Mouse (Mus musculus): Measurements from ENCODE around the gene Atf6b. TPM values are rescaled to one million over a fixed set of nuclear protein-coding genes. Genes with fewer than 3 reads are reported as not detected.

Gene Atf6b
- polyA plus RNA-seq, 1 experiment from 2014 or later: 97.1 TPM

GRCm38 (mm10) chr17:34685120-34686110 is 38.5 kb downstream of the Atf6b start:
- H3K27me3 ChIP-seq (ENCODE audit: control insufficient read depth, insufficient read depth, low read length): no peaks in the 10 kb centered on the region
- H3K4me3 ChIP-seq (replicated peaks; ENCODE audit: low read depth, low read length): no peak overlapping the region
- H3K36me3 ChIP-seq (ENCODE audit: control insufficient read depth, insufficient read depth, low read length): no peaks in the 10 kb centered on the region
- peak; percentile 70 for DNase-seq
- H3K4me2 ChIP-seq (ENCODE audit: low read length): no peak overlapping the region
- 85% methylated on average over 28 of the region's 28 CpGs for WGBS
- no peaks in the 10 kb centered on the region for H3K9me3 ChIP-seq (ENCODE audit: control insufficient read depth, low read length)
- no peaks in the 10 kb centered on the region for H3K4me1 ChIP-seq (ENCODE audit: control insufficient read depth, insufficient read depth, low read length)
- no peak overlapping the region for H3K27ac ChIP-seq (replicated peaks; ENCODE audit: low read depth, low read length)
- no peak overlapping the region for H3K9ac ChIP-seq (replicated peaks; ENCODE audit: low read length)
- no peak for ATAC-seq (ENCODE audit: low FRiP score, low TSS enrichment)

- Histone ChIP-seq H3K4me3 (replicated peaks; ENCODE audit: low read depth, low read length) (no peak overlapping the region), H3K9ac (replicated peaks; ENCODE audit: low read length) (no peak overlapping the region), H3K4me2 (ENCODE audit: low read length) (no peak overlapping the region), H3K4me1 (ENCODE audit: control insufficient read depth, insufficient read depth, low read length) (no peaks in the 10 kb centered on the region), H3K36me3 (ENCODE audit: control insufficient read depth, insufficient read depth, low read length) (no peaks in the 10 kb centered on the region), H3K27ac (replicated peaks; ENCODE audit: low read depth, low read length) (no peak overlapping the region), H3K27me3 (ENCODE audit: control insufficient read depth, insufficient read depth, low read length) (no peaks in the 10 kb centered on the region), H3K9me3 (ENCODE audit: control insufficient read depth, low read length) (no peaks in the 10 kb centered on the region)
- 89% methylated on average over 7 of the region's 7 CpGs for WGBS
- ATAC-seq (ENCODE audit: low FRiP score, low TSS enrichment): no peak
- no peak for DNase-seq
These were observed 41.9 kb downstream of the Atf6b start for GRCm38 (mm10) chr17:34688889-34689288.

- Histone ChIP-seq H3K9me3 (ENCODE audit: control insufficient read depth, low read length) (no peaks in the 10 kb centered on the region), H3K4me1 (ENCODE audit: control insufficient read depth, insufficient read depth, low read length) (no peaks in the 10 kb centered on the region), H3K27me3 (ENCODE audit: control insufficient read depth, insufficient read depth, low read length) (no peaks in the 10 kb centered on the region), H3K9ac (replicated peaks; ENCODE audit: low read length) (no peak overlapping the region), H3K4me3 (replicated peaks; ENCODE audit: low read depth, low read length) (no peak overlapping the region), H3K27ac (replicated peaks; ENCODE audit: low read depth, low read length) (no peak overlapping the region), H3K36me3 (ENCODE audit: control insufficient read depth, insufficient read depth, low read length) (no peaks in the 10 kb centered on the region), H3K4me2 (ENCODE audit: low read length) (no peak overlapping the region)
- no peak for DNase-seq
- 81% methylated on average over 4 of the region's 4 CpGs for WGBS
- no peak for ATAC-seq (ENCODE audit: low FRiP score, low TSS enrichment)
These were observed 43.5 kb downstream of the Atf6b start for GRCm38 (mm10) chr17:34690458-34690857.

GRCm38 (mm10) chr17:34692906-34693305 is 46.0 kb downstream of the Atf6b start:
- DNase-seq: no peak
- Histone ChIP-seq H3K4me2 (ENCODE audit: low read length) (no peak overlapping the region), H3K27ac (replicated peaks; ENCODE audit: low read depth, low read length) (no peak overlapping the region), H3K36me3 (ENCODE audit: control insufficient read depth, insufficient read depth, low read length) (no peaks in the 10 kb centered on the region), H3K9me3 (ENCODE audit: control insufficient read depth, low read length) (no peaks in the 10 kb centered on the region), H3K27me3 (ENCODE audit: control insufficient read depth, insufficient read depth, low read length) (no peaks in the 10 kb centered on the region), H3K9ac (replicated peaks; ENCODE audit: low read length) (no peak overlapping the region), H3K4me1 (ENCODE audit: control insufficient read depth, insufficient read depth, low read length) (no peaks in the 10 kb centered on the region), H3K4me3 (replicated peaks; ENCODE audit: low read depth, low read length) (no peak overlapping the region)
- ATAC-seq (ENCODE audit: low FRiP score, low TSS enrichment): no peak
- WGBS: 76% methylated on average over 7 of the region's 7 CpGs

- Histone ChIP-seq H3K36me3 (ENCODE audit: control insufficient read depth, insufficient read depth, low read length) (no peaks in the 10 kb centered on the region), H3K27me3 (ENCODE audit: control insufficient read depth, insufficient read depth, low read length) (no peaks in the 10 kb centered on the region), H3K9ac (replicated peaks; ENCODE audit: low read length) (no peak overlapping the region), H3K4me2 (ENCODE audit: low read length) (no peak overlapping the region), H3K4me1 (ENCODE audit: control insufficient read depth, insufficient read depth, low read length) (no peaks in the 10 kb centered on the region), H3K9me3 (ENCODE audit: control insufficient read depth, low read length) (no peaks in the 10 kb centered on the region; the same call in 1 of the 2 replicates), H3K4me3 (replicated peaks; ENCODE audit: low read depth, low read length) (no peak overlapping the region), H3K27ac (replicated peaks; ENCODE audit: low read depth, low read length) (peak overlapping the region; percentile 54)
- no peak for ATAC-seq (ENCODE audit: low FRiP score, low TSS enrichment)
- peak; percentile 27 for DNase-seq
- WGBS: 48% methylated on average over 14 of the region's 14 CpGs
These were observed 52.8 kb downstream of the Atf6b start for GRCm38 (mm10) chr17:34699575-34700408.

- H3K4me3 ChIP-seq (replicated peaks; ENCODE audit: low read depth, low read length): no peak overlapping the region
- no peak overlapping the region for H3K4me2 ChIP-seq (ENCODE audit: low read length)
- WGBS: 72% methylated on average over 2 of the region's 2 CpGs
- no peak overlapping the region for H3K9ac ChIP-seq (replicated peaks; ENCODE audit: low read length)
- DNase-seq (no peak), ATAC-seq (ENCODE audit: low FRiP score, low TSS enrichment) (no peak)
- no peaks in the 10 kb centered on the region for H3K36me3 ChIP-seq (ENCODE audit: control insufficient read depth, insufficient read depth, low read length)
- H3K27ac ChIP-seq (replicated peaks; ENCODE audit: low read depth, low read length): no peak overlapping the region
- H3K4me1 ChIP-seq (ENCODE audit: control insufficient read depth, insufficient read depth, low read length): no peaks in the 10 kb centered on the region
- no peaks in the 10 kb centered on the region; the same call in 1 of the 2 replicates for H3K9me3 ChIP-seq (ENCODE audit: control insufficient read depth, low read length)
- no peaks in the 10 kb centered on the region for H3K27me3 ChIP-seq (ENCODE audit: control insufficient read depth, insufficient read depth, low read length)
These were observed 53.7 kb downstream of the Atf6b start for GRCm38 (mm10) chr17:34700671-34701071.

Other genes starting within 250 kb of the Atf6b start
- 5.8 and 6.2 TPM in 2 replicates for gene BC051142, start 248.3 kb upstream of the Atf6b start, polyA plus RNA-seq (2014; fragmentation: Nextera tagmentation; extraction: Ambion mirVana)
- gene Btnl4, start 169.8 kb upstream of the Atf6b start, polyA plus RNA-seq (2014; fragmentation: Nextera tagmentation; extraction: Ambion mirVana): not detected in 2 replicates
- gene Btnl6, start 129.8 kb upstream of the Atf6b start, polyA plus RNA-seq (2014; fragmentation: Nextera tagmentation; extraction: Ambion mirVana): not detected in 2 replicates
- 9.9 and 10.3 TPM in 2 replicates for gene Notch4, start 82.9 kb upstream of the Atf6b start, polyA plus RNA-seq (2014; fragmentation: Nextera tagmentation; extraction: Ambion mirVana)
- 2.3 and 4.3 TPM in 2 replicates for gene Gpsm3, start 57.3 kb upstream of the Atf6b start, polyA plus RNA-seq (2014; fragmentation: Nextera tagmentation; extraction: Ambion mirVana)
- 12.8 and 13.5 TPM in 2 replicates for gene Pbx2, start 55.9 kb upstream of the Atf6b start, polyA plus RNA-seq (2014; fragmentation: Nextera tagmentation; extraction: Ambion mirVana)
- 1.2 and 1.4 TPM in 2 replicates for gene Ager, start 49.3 kb upstream of the Atf6b start, polyA plus RNA-seq (2014; fragmentation: Nextera tagmentation; extraction: Ambion mirVana)
- 223 and 269 TPM in 2 replicates for gene Rnf5, start 43.5 kb upstream of the Atf6b start, polyA plus RNA-seq (2014; fragmentation: Nextera tagmentation; extraction: Ambion mirVana)
- gene Agpat1, start 42.9 kb upstream of the Atf6b start, polyA plus RNA-seq (2014; fragmentation: Nextera tagmentation; extraction: Ambion mirVana): 122 and 123 TPM in 2 replicates
- gene Egfl8, start 31.2 kb upstream of the Atf6b start, polyA plus RNA-seq (2014; fragmentation: Nextera tagmentation; extraction: Ambion mirVana): 6.7 and 9.5 TPM in 2 replicates
- gene Ppt2, start 18.6 kb upstream of the Atf6b start, polyA plus RNA-seq (2014; fragmentation: Nextera tagmentation; extraction: Ambion mirVana): 23.4 and 25.5 TPM in 2 replicates
- 12.4 and 13.6 TPM in 2 replicates for gene Prrt1, start 17.6 kb upstream of the Atf6b start, polyA plus RNA-seq (2014; fragmentation: Nextera tagmentation; extraction: Ambion mirVana)
- gene Fkbpl, start 2.4 kb upstream of the Atf6b start, polyA plus RNA-seq (2014; fragmentation: Nextera tagmentation; extraction: Ambion mirVana): 11.2 and 14.5 TPM in 2 replicates
- 0.13 and 0.24 TPM in 2 replicates for gene Tnxb, start 23.4 kb downstream of the Atf6b start, polyA plus RNA-seq (2014; fragmentation: Nextera tagmentation; extraction: Ambion mirVana)
- 0.09 TPM in 1 of 2 replicates, not detected in the other for gene C4b, start 96.7 kb downstream of the Atf6b start, polyA plus RNA-seq (2014; fragmentation: Nextera tagmentation; extraction: Ambion mirVana)
- not detected in 2 replicates for gene Cyp21a1, start 157.4 kb downstream of the Atf6b start, polyA plus RNA-seq (2014; fragmentation: Nextera tagmentation; extraction: Ambion mirVana)
- gene Stk19, start 189.8 kb downstream of the Atf6b start, polyA plus RNA-seq (2014; fragmentation: Nextera tagmentation; extraction: Ambion mirVana): 32.1 and 39.3 TPM in 2 replicates
- gene Dxo, start 189.9 kb downstream of the Atf6b start, polyA plus RNA-seq (2014; fragmentation: Nextera tagmentation; extraction: Ambion mirVana): 66.6 and 68.6 TPM in 2 replicates
- 47.7 and 55.5 TPM in 2 replicates for gene Skiv2l, start 203.1 kb downstream of the Atf6b start, polyA plus RNA-seq (2014; fragmentation: Nextera tagmentation; extraction: Ambion mirVana)
- 75.5 and 85.3 TPM in 2 replicates for gene Nelfe, start 203.2 kb downstream of the Atf6b start, polyA plus RNA-seq (2014; fragmentation: Nextera tagmentation; extraction: Ambion mirVana)
- gene Cfb, start 215.4 kb downstream of the Atf6b start, polyA plus RNA-seq (2014; fragmentation: Nextera tagmentation; extraction: Ambion mirVana): 1.8 and 3.0 TPM in 2 replicates
- gene Zbtb12, start 232.3 kb downstream of the Atf6b start, polyA plus RNA-seq (2014; fragmentation: Nextera tagmentation; extraction: Ambion mirVana): 3.0 and 6.8 TPM in 2 replicates
- gene Gm20547, start 234.9 kb downstream of the Atf6b start, polyA plus RNA-seq (2014; fragmentation: Nextera tagmentation; extraction: Ambion mirVana): not detected in 2 replicates